In the genomic region with DNA sequence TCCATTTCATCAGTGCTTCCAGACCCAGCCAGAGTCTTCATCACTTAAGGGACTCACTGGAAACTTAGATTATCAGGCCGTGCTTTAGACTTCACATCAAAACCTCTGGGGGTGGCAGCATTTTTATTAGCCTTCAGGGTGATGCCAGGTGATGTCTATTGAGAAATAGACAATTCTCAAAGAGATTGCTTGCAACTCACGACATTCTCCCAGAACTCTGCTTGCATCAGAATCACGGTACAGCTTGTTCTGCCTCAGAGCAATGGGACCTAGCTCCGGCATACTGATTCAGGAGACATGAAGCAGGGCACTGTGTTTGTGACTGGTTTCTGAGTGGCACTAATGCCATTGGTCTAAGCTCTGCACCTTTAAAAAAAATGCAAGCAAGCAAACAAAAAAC, we compare ENCODE assay signal across 29 mouse cellular contexts.
"Had no signal": no experiment of that assay in that cellular context is flagged by ENCODE, and none has a peak within 500 bp of the region (broad histone marks: within the 10 kb centered on the region; RNA-seq: fewer than 3 reads in every experiment).

No protein-coding gene starts in this region.

- H3K9me3 ChIP-seq: heart, embryonic 12.5 days; heart, embryonic 13.5 days; heart, embryonic 15.5 days; hindbrain, embryonic 12.5 days; hindbrain, embryonic 13.5 days; hindbrain, embryonic 15.5 days; intestine, embryonic 15.5 days; kidney, embryonic 15.5 days had no signal

- H3K27me3 ChIP-seq: heart, embryonic 12.5 days; heart, embryonic 13.5 days; heart, embryonic 15.5 days; hindbrain, embryonic 12.5 days; hindbrain, embryonic 13.5 days; hindbrain, embryonic 15.5 days; intestine, embryonic 15.5 days; kidney, embryonic 15.5 days had no signal

- H3K4me1 ChIP-seq: heart, embryonic 12.5 days; heart, embryonic 13.5 days; heart, embryonic 15.5 days; hindbrain, embryonic 12.5 days; hindbrain, embryonic 13.5 days; hindbrain, embryonic 15.5 days; intestine, embryonic 15.5 days; kidney, embryonic 15.5 days had no signal

- DNase-seq: heart, postnatal 10 days; heart, postnatal 14 days; heart, postnatal 36 days; heart, postnatal 4 days; kidney, adult 11 months; kidney, adult 18-20 months; kidney, adult 2 months; kidney, adult 8-10 months; kidney, adult 9 months; kidney, postnatal 10 days; kidney, postnatal 14 days; kidney, postnatal 25 days; kidney, postnatal 36 days; kidney, postnatal 4 days; layer of hippocampus, adult 9-11 months; layer of hippocampus, postnatal 36 days had no signal

- H3K27ac ChIP-seq: heart, embryonic 13.5 days; heart, embryonic 15.5 days; hindbrain, embryonic 12.5 days; hindbrain, embryonic 13.5 days; hindbrain, embryonic 14.5 days; hindbrain, embryonic 15.5 days; hindbrain, postnatal 0 days; intestine, embryonic 15.5 days; kidney, embryonic 15.5 days; kidney, postnatal 0 days; layer of hippocampus, adult 2 months; left cerebral cortex, adult 2 months had no signal

- H3K4me3 ChIP-seq: heart, embryonic 12.5 days; heart, embryonic 13.5 days; heart, embryonic 15.5 days; hindbrain, embryonic 12.5 days; hindbrain, embryonic 13.5 days; hindbrain, embryonic 15.5 days; intestine, embryonic 15.5 days; kidney, embryonic 15.5 days; layer of hippocampus, adult 2 months; left cerebral cortex, adult 2 months had no signal

- H3K36me3 ChIP-seq: heart, embryonic 12.5 days; heart, embryonic 13.5 days; heart, embryonic 15.5 days; hindbrain, embryonic 12.5 days; hindbrain, embryonic 13.5 days; hindbrain, embryonic 15.5 days; intestine, embryonic 15.5 days; kidney, embryonic 15.5 days had no signal
